Mouse (Mus musculus): ENCODE measurements around the gene Cdk5rap3. TPM values are rescaled to one million over a fixed set of nuclear protein-coding genes. Genes with fewer than 3 reads are reported as not detected.

Cdk5rap3 gene
- total RNA-seq, 2 experiments from 2014 or later: 35.8 to 37.2 TPM

DNA sequence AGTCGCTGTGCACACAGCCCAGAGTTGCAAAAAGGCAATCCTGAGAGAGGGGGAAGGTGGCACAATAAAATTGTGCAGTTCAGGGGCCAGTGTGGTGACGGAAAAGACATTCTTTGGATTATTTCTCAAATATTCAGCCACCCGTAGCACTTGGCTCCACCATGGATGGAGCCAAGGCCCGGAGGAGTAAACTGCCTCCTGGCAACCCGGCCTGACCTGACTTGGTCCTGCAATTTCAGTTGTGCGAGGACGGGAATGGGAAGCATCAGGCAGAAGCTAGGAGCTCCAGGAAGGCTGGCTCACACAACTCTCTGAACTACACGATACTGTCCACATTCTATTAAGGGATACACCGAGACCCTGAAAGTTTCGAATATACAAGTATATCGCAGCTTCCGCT, 53.8 kb downstream of the Cdk5rap3 start:
- no peak for DNase-seq (ENCODE audit: extremely low spot score in 1 of 2, low spot score in 1 of 2)

DNA sequence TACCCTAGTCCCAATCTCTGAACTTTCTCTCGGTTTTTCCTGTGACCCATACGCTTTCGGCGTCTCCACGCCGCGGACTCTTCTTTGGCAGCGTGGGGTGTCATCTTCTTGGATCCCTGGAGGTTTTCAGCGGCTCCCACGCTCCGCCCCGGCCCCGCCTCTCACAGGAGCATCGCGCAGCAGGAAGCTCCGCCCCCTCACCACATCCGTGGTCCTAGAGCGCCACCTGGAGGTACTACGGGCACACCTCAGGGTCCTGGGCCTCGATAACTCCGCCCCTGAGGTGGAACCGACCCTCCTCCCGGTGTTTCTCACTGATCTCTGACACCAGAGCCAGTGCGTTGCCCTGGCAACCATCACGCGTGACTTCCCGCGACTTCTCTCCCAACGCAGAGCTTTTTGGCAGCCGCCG, 54.4 kb downstream of the Cdk5rap3 start:
- DNase-seq (ENCODE audit: extremely low spot score in 1 of 2, low spot score in 1 of 2): peak; percentile 96 to 99

DNA sequence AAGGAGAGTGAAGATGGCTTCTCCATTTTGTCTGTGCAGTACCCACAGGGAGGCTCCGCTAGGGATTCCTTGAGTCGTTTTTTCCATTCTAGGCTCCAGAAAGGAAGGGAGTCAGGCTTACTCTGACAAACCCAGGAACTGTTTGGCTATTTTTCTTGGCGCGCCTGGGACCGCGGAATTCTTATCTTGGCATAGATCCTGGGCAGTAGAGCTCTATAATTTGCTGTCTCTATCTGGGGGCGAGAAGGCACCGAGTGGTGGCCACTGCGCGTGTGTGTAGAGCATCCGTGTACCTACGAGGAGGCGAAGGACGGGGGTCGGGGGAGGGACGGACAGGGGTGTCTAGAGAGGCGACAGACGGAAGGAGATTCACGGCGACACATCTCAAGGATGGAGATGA, 54.9 kb downstream of the Cdk5rap3 start:
- DNase-seq (ENCODE audit: extremely low spot score in 1 of 2, low spot score in 1 of 2): no peak

- DNase-seq (ENCODE audit: extremely low spot score in 1 of 2, low spot score in 1 of 2): peak; percentile 60 to 87
Measured at GRCm38 (mm10) chr11:96860564-96860963, 55.7 kb downstream of the Cdk5rap3 start.

- no peak for DNase-seq (ENCODE audit: extremely low spot score in 1 of 2, low spot score in 1 of 2)
Measured at GRCm38 (mm10) chr11:96859635-96860034, 56.7 kb downstream of the Cdk5rap3 start.

- no peak for DNase-seq (ENCODE audit: extremely low spot score in 1 of 2, low spot score in 1 of 2)
Measured at GRCm38 (mm10) chr11:96857446-96857845, 58.9 kb downstream of the Cdk5rap3 start.

Other genes starting within 250 kb of the Cdk5rap3 start
- 10 to 100 TPM; 40.9 to 49.4 TPM for gene Snx11, start 138.9 kb downstream of the Cdk5rap3 start, total RNA-seq (2021)
- gene Cbx1, start 127.4 kb downstream of the Cdk5rap3 start, total RNA-seq (2021): 10 to 100 TPM; 49.4 to 52.0 TPM
- 100 to 1,000 TPM; 215 to 234 TPM for gene Nfe2l1, start 86.5 kb downstream of the Cdk5rap3 start, total RNA-seq (2021)
- gene Copz2, start 66.6 kb downstream of the Cdk5rap3 start, total RNA-seq (2021): 1 to 10 TPM; 6.5 to 6.8 TPM
- gene Prr15l, start 11.6 kb upstream of the Cdk5rap3 start, total RNA-seq (2021): not detected
- gene Pnpo, start 27.5 kb upstream of the Cdk5rap3 start, total RNA-seq (2021): 10 to 100 TPM; 35.1 to 37.9 TPM
- 10 to 100 TPM; 12.8 to 15.0 TPM for gene Sp2, start 66.5 kb upstream of the Cdk5rap3 start, total RNA-seq (2021)
- gene Sp6, start 96.9 kb upstream of the Cdk5rap3 start, total RNA-seq (2021): 1 to 10 TPM in 1 of 2 experiments, under 1 TPM in 1; 0.86 to 1.8 TPM
- 1 to 10 TPM; 4.0 to 4.2 TPM for gene Scrn2, start 113.4 kb upstream of the Cdk5rap3 start, total RNA-seq (2021)
- gene Lrrc46, start 124.9 kb upstream of the Cdk5rap3 start, total RNA-seq (2021): 1 to 10 TPM in 1 of 2 experiments, under 1 TPM in 1; 0.74 to 1.0 TPM
- gene Mrpl10, start 125.1 kb upstream of the Cdk5rap3 start, total RNA-seq (2021): 10 to 100 TPM; 76.3 to 83.6 TPM
- gene Osbpl7, start 134.1 kb upstream of the Cdk5rap3 start, total RNA-seq (2021): 10 to 100 TPM; 15.8 to 16.5 TPM
- under 1 TPM in 1 of 2 experiments, not detected in 1; 0.10 TPM for gene Tbx21, start 198.8 kb upstream of the Cdk5rap3 start, total RNA-seq (2021)
- 10 to 100 TPM; 75.8 to 82.0 TPM for gene Tbkbp1, start 235.0 kb upstream of the Cdk5rap3 start, total RNA-seq (2021)

All from layer of hippocampus, postnatal 25 days (tissue).